Mouse (Mus musculus) Muller cell, postnatal 12 days (primary cell): Measurements from ENCODE around the gene Sh3bp4.

Experiments
- DNase-seq: peaks from one replicate; pipeline ENCODE4 v3.0.0-alpha.2; 2015; ENCODE audit errors: inconsistent ontology term

Gene Sh3bp4

GRCm38 (mm10) chr1:89093696-89094095 lies 23.5 kb downstream of the Sh3bp4 start:
- DNase-seq: no peak

GRCm38 (mm10) chr1:89094416-89094815 lies 24.2 kb downstream of the Sh3bp4 start:
- no peak for DNase-seq

- DNase-seq: peak; percentile 49
Measured at GRCm38 (mm10) chr1:89095642-89096424, 25.6 kb downstream of the Sh3bp4 start.

GRCm38 (mm10) chr1:89102231-89103003 lies 32.2 kb downstream of the Sh3bp4 start:
- peak; percentile 66 for DNase-seq

GRCm38 (mm10) chr1:89103004-89103263 lies 32.7 kb downstream of the Sh3bp4 start:
- DNase-seq: no peak

GRCm38 (mm10) chr1:89103505-89103904 lies 33.3 kb downstream of the Sh3bp4 start:
- DNase-seq: no peak

- DNase-seq: peak; percentile 82
Measured at GRCm38 (mm10) chr1:89104066-89104765, 34.0 kb downstream of the Sh3bp4 start.

GRCm38 (mm10) chr1:89105891-89106830 lies 35.9 kb downstream of the Sh3bp4 start:
- peak; percentile 75 for DNase-seq

- DNase-seq: no peak
Measured at GRCm38 (mm10) chr1:89107466-89107865, 37.3 kb downstream of the Sh3bp4 start.

GRCm38 (mm10) chr1:89108340-89108896 lies 38.2 kb downstream of the Sh3bp4 start:
- DNase-seq: peak; percentile 96

GRCm38 (mm10) chr1:89109767-89110166 lies 39.6 kb downstream of the Sh3bp4 start:
- DNase-seq: no peak

- no peak for DNase-seq
Measured at GRCm38 (mm10) chr1:89110767-89111534, 40.7 kb downstream of the Sh3bp4 start.

- DNase-seq: no peak
Measured at GRCm38 (mm10) chr1:89112544-89112943, 42.3 kb downstream of the Sh3bp4 start.

- no peak for DNase-seq
Measured at GRCm38 (mm10) chr1:89113731-89114130, 43.5 kb downstream of the Sh3bp4 start.

GRCm38 (mm10) chr1:89117062-89117461 lies 46.8 kb downstream of the Sh3bp4 start:
- no peak for DNase-seq

- DNase-seq: no peak
Measured at GRCm38 (mm10) chr1:89118076-89118475, 47.9 kb downstream of the Sh3bp4 start.

GRCm38 (mm10) chr1:89118836-89119235 lies 48.6 kb downstream of the Sh3bp4 start:
- DNase-seq: no peak

- no peak for DNase-seq
Measured at GRCm38 (mm10) chr1:89120290-89120689, 50.1 kb downstream of the Sh3bp4 start.

- DNase-seq: peak; percentile 79
Measured at GRCm38 (mm10) chr1:89121466-89121865, 51.3 kb downstream of the Sh3bp4 start.

- no peak for DNase-seq
Measured at GRCm38 (mm10) chr1:89122376-89122775, 52.2 kb downstream of the Sh3bp4 start.
